Mouse (Mus musculus) bone marrow, adult 2 months (tissue): Measurements from ENCODE around the gene Heatr5a. TPM values are rescaled to one million over a fixed set of nuclear protein-coding genes. Genes with fewer than 3 reads are reported as not detected.

Source experiments
- H3K27ac ChIP-seq: fragments of 200-500 bp; 2 replicates; pipeline ENCODE4 v1.5.1; 2012; ENCODE audit warnings: low read depth, mild to moderate bottlenecking, control low read depth, inconsistent platforms, low read length; ENCODE audit not compliant: control insufficient read depth, poor library complexity, insufficient read depth
- H3K4me1 ChIP-seq: fragments of 200-500 bp; 2 replicates; pipeline ENCODE4 v1.6.1; 2011; ENCODE audit warnings: low read length; ENCODE audit not compliant: control insufficient read depth, insufficient read depth
- H3K4me3 ChIP-seq: fragments of 200-500 bp; replicated peaks from 2 replicates; pipeline ENCODE3; 2011; ENCODE audit warnings: mild to moderate bottlenecking, low read depth, low read length, control low read depth; ENCODE audit not compliant: control insufficient read depth
- CTCF ChIP-seq: fragments of 200-500 bp; IDR thresholded peaks from 2 replicates; pipeline ENCODE4 v1.5.1; 2011; ENCODE audit warnings: low read length, control low read depth; ENCODE audit not compliant: control insufficient read depth, insufficient read depth
- POLR2A ChIP-seq: fragments of 200-500 bp; IDR thresholded peaks from 2 replicates; pipeline ENCODE4 v1.6.1; 2011; ENCODE audit warnings: low read depth, mild to moderate bottlenecking, control low read depth, low read length, borderline replicate concordance; ENCODE audit not compliant: control insufficient read depth
- WGBS: fragments of 180-500 bp; shearing (Covaris S2); methylation state at CpG from one replicate; pipeline ENCODE4 v1.1.7; 2018; 5-methylcytosine and 5-hydroxymethylcytosine counted together
- polyA plus RNA-seq: library from polyadenylated mRNA; stranded (reverse); fragments of >200 nt; gene quantifications from 2 replicates; pipeline ENCODE4 v1.2.4, GENCODE M21; 2011; ENCODE audit warnings: low replicate concordance; ENCODE audit not compliant: missing spikeins, insufficient read depth, insufficient read length

Gene Heatr5a
- polyA plus RNA-seq, 1 experiment: 20.5 TPM

- H3K4me3 ChIP-seq: no peak overlapping the region
- TF ChIP-seq POLR2A: no peak
- TF ChIP-seq CTCF: no peak
- H3K4me1 ChIP-seq: peaks cover 9% of the 10 kb centered on the region
- H3K27ac ChIP-seq: no peak overlapping the region
- 69% methylated on average over 14 of the region's 14 CpGs for WGBS
Observed at GRCm38 (mm10) chr12:51863116-51864002, 107.8 kb downstream of the Heatr5a start.

GRCm38 (mm10) chr12:51858134-51859028 is 112.7 kb downstream of the Heatr5a start:
- Histone ChIP-seq H3K4me1 (peaks cover 1% of the 10 kb centered on the region; the same call in 1 of the 2 replicates), H3K27ac (no peak overlapping the region)
- 74% methylated on average over 13 of the region's 13 CpGs for WGBS

GRCm38 (mm10) chr12:51856768-51857295 is 114.3 kb downstream of the Heatr5a start:
- 22% methylated on average over 8 of the region's 8 CpGs for WGBS
- Histone ChIP-seq H3K27ac (no peak overlapping the region), H3K4me1 (peaks cover 1% of the 10 kb centered on the region; the same call in 1 of the 2 replicates), H3K4me3 (no peak overlapping the region)
- TF ChIP-seq POLR2A (no peak), CTCF (no peak)

More at GRCm38 (mm10) chr12:51858134-51859028, 112.7 kb downstream of the Heatr5a start:
- H3K4me3 ChIP-seq: no peak overlapping the region
- no peak for TF ChIP-seq POLR2A
- TF ChIP-seq CTCF: no peak

GRCm38 (mm10) chr12:51855872-51856271 is 115.2 kb downstream of the Heatr5a start:
- H3K4me1 ChIP-seq: peaks cover 1% of the 10 kb centered on the region; the same call in 1 of the 2 replicates
- H3K4me3 ChIP-seq: no peak overlapping the region
- TF ChIP-seq POLR2A (no peak), CTCF (no peak)
- WGBS: 54% methylated on average over 2 of the region's 2 CpGs
- no peak overlapping the region for H3K27ac ChIP-seq

GRCm38 (mm10) chr12:51855453-51855852 is 115.7 kb downstream of the Heatr5a start:
- no peaks in the 10 kb centered on the region for H3K4me1 ChIP-seq
- TF ChIP-seq CTCF (no peak), POLR2A (no peak)
- 0 out of 2 replicates have a peak overlapping the region, but pooled peaks have one; percentile 14 for H3K27ac ChIP-seq
- H3K4me3 ChIP-seq: no peak overlapping the region
- 52% methylated on average over 7 of the region's 7 CpGs for WGBS

- peaks cover 2% of the 10 kb centered on the region for H3K4me1 ChIP-seq
- TF ChIP-seq POLR2A (no peak), CTCF (no peak)
- H3K27ac ChIP-seq: peak overlapping the region; percentile 75; the same call in 1 of the 2 replicates
- 38% methylated on average over 4 of the region's 4 CpGs for WGBS
- H3K4me3 ChIP-seq: peak overlapping the region; percentile 48
Observed at GRCm38 (mm10) chr12:51851617-51852016, 119.5 kb downstream of the Heatr5a start.

GRCm38 (mm10) chr12:51851155-51851554 is 120.0 kb downstream of the Heatr5a start:
- no peak overlapping the region for H3K4me3 ChIP-seq
- TF ChIP-seq CTCF: no peak
- TF ChIP-seq POLR2A: no peak
- WGBS: 33% methylated on average over 3 of the region's 3 CpGs
- peaks cover 2% of the 10 kb centered on the region for H3K4me1 ChIP-seq
- H3K27ac ChIP-seq: peak overlapping the region; percentile 54; the same call in 1 of the 2 replicates
